Mouse (Mus musculus) hindbrain, embryonic 14.5 days (tissue): Measurements from ENCODE around the gene Clip2. TPM values are rescaled to one million over a fixed set of nuclear protein-coding genes. Genes with fewer than 3 reads are reported as not detected.

ENCODE experiments used
- ATAC-seq: fragments of 200-750 bp; cut with Nextera tagmentation; 2 replicates; pipeline ENCODE4 v1.8.0; 2017; ENCODE audit warnings: moderate number of reproducible peaks, mild to moderate bottlenecking, moderate TSS enrichment, moderate library complexity; ENCODE audit not compliant: low FRiP score
- DNase-seq: peaks from one replicate; pipeline ENCODE4 v3.0.0-alpha.2; 2015; ENCODE audit warnings: low spot score
- H3K27ac ChIP-seq: fragments of 300-500 bp; sonication (generic); 2 replicates; pipeline ENCODE4 v1.5.1; 2014; ENCODE audit warnings: mild to moderate bottlenecking, moderate library complexity
- H3K27me3 ChIP-seq: fragments of 300-500 bp; sonication (generic); 2 replicates; pipeline ENCODE4 v1.6.1; 2014; ENCODE audit warnings: mild to moderate bottlenecking, low read length, mixed read lengths; ENCODE audit not compliant: control insufficient read depth, insufficient read depth
- H3K36me3 ChIP-seq: fragments of 300-500 bp; sonication (generic); replicated peaks from 2 replicates; pipeline ENCODE4 v1.6.1; 2014; ENCODE audit not compliant: control insufficient read depth, insufficient read depth
- H3K4me1 ChIP-seq: fragments of 300-500 bp; sonication (generic); replicated peaks from 2 replicates; pipeline ENCODE4 v1.6.1; 2014; ENCODE audit warnings: antibody characterized with exemption, low read length, mixed read lengths; ENCODE audit not compliant: control insufficient read depth, insufficient read depth
- H3K4me2 ChIP-seq: fragments of 300-500 bp; sonication (generic); replicated peaks from 2 replicates; pipeline ENCODE4 v1.6.1; 2014; ENCODE audit warnings: mild to moderate bottlenecking, moderate library complexity
- H3K4me3 ChIP-seq: fragments of 300-500 bp; sonication (generic); replicated peaks from 2 replicates; pipeline ENCODE4 v1.5.1; 2014; ENCODE audit warnings: mild to moderate bottlenecking, low read length
- H3K9ac ChIP-seq: fragments of 300-500 bp; sonication (generic); 2 replicates; pipeline ENCODE4 v1.6.1; 2014
- H3K9me3 ChIP-seq: fragments of 300-500 bp; sonication (generic); 2 replicates; pipeline ENCODE4 v1.6.1; 2016; ENCODE audit warnings: low read length; ENCODE audit not compliant: control insufficient read depth
- WGBS: fragments of 180-500 bp; shearing (Covaris S2); extraction: QIAGEN DNeasy Blood & Tissue Kit; methylation state at CpG from one replicate; pipeline ENCODE4 v1.1.7; 2014; 5-methylcytosine and 5-hydroxymethylcytosine counted together
- polyA plus RNA-seq: library from polyadenylated mRNA; unstranded; fragments of >200 nt; fragmentation: Nextera tagmentation; extraction: Ambion mirVana; gene quantifications from 2 replicates; pipeline ENCODE4 v1.2.1, GENCODE M21; 2014

Gene Clip2
- polyA plus RNA-seq, 1 experiment from 2014 or later = 16.8 TPM

DNA sequence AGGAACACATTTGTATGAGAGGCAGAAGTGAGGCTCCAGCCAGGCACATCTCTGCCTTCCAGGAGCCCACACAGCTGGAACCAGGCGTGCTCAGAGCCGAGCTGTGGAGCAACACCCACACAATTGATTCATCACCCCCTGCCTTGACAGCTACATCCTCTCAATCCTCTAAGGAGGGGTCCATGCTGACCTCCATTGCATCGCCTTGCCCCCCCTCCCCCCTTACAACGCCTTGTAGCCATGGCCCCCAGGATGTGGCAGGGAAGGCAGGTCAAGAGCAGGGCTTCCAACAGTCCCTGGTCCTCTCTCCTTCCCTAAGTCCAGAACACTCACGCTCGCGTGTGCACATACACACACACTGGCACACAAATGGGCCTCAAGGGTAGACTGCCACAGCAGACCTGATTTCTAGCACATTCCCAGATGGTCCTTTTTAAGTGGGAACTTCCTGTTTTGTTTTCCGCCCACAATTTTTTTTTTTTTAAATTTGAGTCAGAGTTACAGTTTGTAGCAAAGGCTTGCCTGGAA, 16.8 kb upstream of the Clip2 start:
- Histone ChIP-seq H3K36me3 (no peaks in the 10 kb centered on the region), H3K4me1 (peaks cover 8% of the 10 kb centered on the region), H3K9ac (no peak overlapping the region), H3K4me2 (no peak overlapping the region), H3K9me3 (no peaks in the 10 kb centered on the region), H3K4me3 (no peak overlapping the region), H3K27ac (no peak overlapping the region), H3K27me3 (no peaks in the 10 kb centered on the region)
- 59% methylated on average over 8 of the region's 8 CpGs for WGBS
- DNase-seq = no peak
- no peak for ATAC-seq

DNA sequence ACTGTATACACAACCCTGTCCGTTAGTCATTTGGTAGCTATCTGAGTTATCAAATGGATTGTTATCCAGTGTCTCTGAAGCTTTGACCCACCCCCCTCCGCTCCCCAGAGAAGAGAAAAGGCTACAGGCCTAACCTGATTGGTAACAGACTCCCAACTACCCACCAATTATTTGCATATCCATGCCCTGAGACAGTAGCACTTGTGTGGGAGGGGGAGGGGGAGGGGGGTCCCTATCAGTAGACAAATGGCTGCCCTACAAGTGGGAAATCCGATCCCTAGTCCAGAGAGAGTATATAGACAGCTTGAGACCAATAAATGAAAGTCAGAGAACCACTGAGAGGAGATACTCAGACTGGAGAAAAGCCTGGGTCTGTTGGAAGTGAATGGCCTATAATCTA, 15.8 kb upstream of the Clip2 start:
- WGBS = 63% methylated on average over 3 of the region's 3 CpGs
- Histone ChIP-seq H3K36me3 (no peaks in the 10 kb centered on the region), H3K27me3 (no peaks in the 10 kb centered on the region), H3K27ac (no peak overlapping the region), H3K9me3 (no peaks in the 10 kb centered on the region), H3K4me1 (peaks cover 8% of the 10 kb centered on the region), H3K9ac (no peak overlapping the region), H3K4me3 (no peak overlapping the region), H3K4me2 (no peak overlapping the region)
- ATAC-seq = no peak
- no peak for DNase-seq

DNA sequence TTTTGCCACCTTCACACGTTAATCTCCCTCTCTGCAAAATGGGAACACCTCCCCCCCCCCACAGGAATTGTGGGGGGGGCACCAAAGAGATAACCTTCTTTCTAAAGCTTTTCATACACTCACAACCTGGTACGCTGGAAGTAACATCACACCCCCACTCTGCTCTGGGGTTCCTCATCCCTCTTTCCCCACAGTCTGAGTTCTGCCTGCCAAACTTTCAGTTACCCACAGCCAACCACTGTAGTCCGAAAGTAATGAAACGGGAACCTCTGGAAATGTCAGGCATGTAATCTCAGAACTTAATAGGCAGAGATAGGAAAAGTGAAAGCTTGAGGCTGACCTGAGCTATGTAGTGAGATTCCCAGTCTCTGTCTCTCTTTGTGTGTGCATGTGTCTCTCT, 15.2 kb upstream of the Clip2 start:
- H3K9me3 ChIP-seq = no peaks in the 10 kb centered on the region
- H3K27ac ChIP-seq = no peak overlapping the region
- no peak overlapping the region for H3K4me3 ChIP-seq
- no peaks in the 10 kb centered on the region for H3K36me3 ChIP-seq
- H3K9ac ChIP-seq = no peak overlapping the region
- H3K4me1 ChIP-seq = peaks cover 4% of the 10 kb centered on the region
- DNase-seq = no peak
- WGBS = 91% methylated on average over 4 of the region's 4 CpGs
- H3K27me3 ChIP-seq = no peaks in the 10 kb centered on the region
- no peak overlapping the region for H3K4me2 ChIP-seq
- ATAC-seq = no peak

DNA sequence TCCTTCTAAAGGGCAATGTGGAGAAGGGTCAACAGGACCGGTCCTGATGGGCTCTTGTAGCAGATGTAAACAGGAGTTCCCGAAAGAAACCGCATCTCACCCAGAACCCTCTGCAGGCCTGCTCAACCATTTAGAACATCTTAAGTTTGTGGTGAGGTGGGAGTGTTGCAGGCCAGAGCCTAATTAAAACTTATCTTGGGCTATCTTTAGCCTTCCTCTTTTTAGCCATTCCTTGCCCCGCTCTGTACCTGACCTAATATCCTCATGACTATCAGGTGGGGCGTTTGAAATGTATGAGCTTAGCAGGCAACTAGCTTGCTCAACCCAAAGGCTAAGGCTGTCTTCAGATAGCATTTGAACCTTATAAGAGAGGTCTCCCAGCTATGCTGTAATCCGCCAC, 13.5 kb upstream of the Clip2 start:
- H3K4me3 ChIP-seq = no peak overlapping the region
- H3K4me1 ChIP-seq = no peaks in the 10 kb centered on the region
- no peak for ATAC-seq
- H3K4me2 ChIP-seq = no peak overlapping the region
- no peak overlapping the region for H3K27ac ChIP-seq
- 92% methylated on average over 6 of the region's 6 CpGs for WGBS
- H3K27me3 ChIP-seq = no peaks in the 10 kb centered on the region
- H3K9me3 ChIP-seq = no peaks in the 10 kb centered on the region
- no peaks in the 10 kb centered on the region for H3K36me3 ChIP-seq
- DNase-seq = no peak
- H3K9ac ChIP-seq = no peak overlapping the region

DNA sequence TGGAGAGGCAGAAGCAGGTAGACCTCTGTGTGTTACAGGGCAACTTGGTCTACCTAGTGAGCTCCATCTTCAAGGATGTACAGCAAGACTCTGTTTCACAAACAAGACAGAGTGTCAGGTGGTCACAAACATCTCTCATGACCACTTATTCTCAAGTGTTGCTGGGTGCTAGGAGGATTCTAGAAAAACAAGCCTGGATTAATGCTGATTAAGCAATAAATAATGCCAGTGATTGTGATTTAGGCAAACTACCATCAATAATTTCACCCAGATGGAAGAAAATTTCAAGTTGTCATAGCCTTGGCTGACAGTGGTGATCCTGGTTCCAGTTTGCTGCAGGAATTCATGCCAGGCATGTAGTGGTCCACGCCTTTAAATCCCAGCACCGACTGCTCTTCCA, 12.0 kb upstream of the Clip2 start:
- Histone ChIP-seq H3K4me2 (no peak overlapping the region), H3K9me3 (no peaks in the 10 kb centered on the region), H3K9ac (no peak overlapping the region), H3K36me3 (no peaks in the 10 kb centered on the region), H3K27me3 (no peaks in the 10 kb centered on the region), H3K27ac (no peak overlapping the region), H3K4me3 (no peak overlapping the region), H3K4me1 (no peaks in the 10 kb centered on the region)
- WGBS = 100% methylated on average over 2 of the region's 2 CpGs
- no peak for ATAC-seq
- DNase-seq = no peak

- Histone ChIP-seq H3K9me3 (no peaks in the 10 kb centered on the region), H3K36me3 (no peaks in the 10 kb centered on the region), H3K27ac (no peak overlapping the region), H3K4me3 (no peak overlapping the region), H3K4me1 (peaks cover 4% of the 10 kb centered on the region), H3K9ac (no peak overlapping the region), H3K27me3 (no peaks in the 10 kb centered on the region), H3K4me2 (no peak overlapping the region)
- no peak for ATAC-seq
- WGBS = 83% methylated on average over 16 of the region's 16 CpGs
- no peak for DNase-seq
Measured at GRCm38 (mm10) chr5:134560450-134561171, 8.4 kb upstream of the Clip2 start.

- ATAC-seq (no peak), DNase-seq (no peak)
- 92% methylated on average over 7 of the region's 7 CpGs for WGBS
Measured at GRCm38 (mm10) chr5:134560071-134560449, 7.8 kb upstream of the Clip2 start, which contains the start of gene Syna. Syna (minus strand) TSS chr5:134560171.

GRCm38 (mm10) chr5:134555463-134556164, 3.4 kb upstream of the Clip2 start:
- peak overlapping the region; percentile 37 for H3K4me2 ChIP-seq
- no peak overlapping the region; the same call in 1 of the 2 replicates for H3K4me3 ChIP-seq
- 13% methylated on average over 20 of the region's 20 CpGs for WGBS
- H3K4me1 ChIP-seq = peaks cover 16% of the 10 kb centered on the region
- no peaks in the 10 kb centered on the region for H3K36me3 ChIP-seq
- H3K27ac ChIP-seq = no peak overlapping the region
- H3K9me3 ChIP-seq = no peaks in the 10 kb centered on the region
- H3K9ac ChIP-seq = peak overlapping the region; percentile 20; the same call in 1 of the 2 replicates
- ATAC-seq = no peak
- DNase-seq = peak; percentile 66
- no peaks in the 10 kb centered on the region for H3K27me3 ChIP-seq

More at GRCm38 (mm10) chr5:134560071-134560449, 7.8 kb upstream of the Clip2 start, which contains the start of gene Syna:
- H3K4me2 ChIP-seq = no peak within 1 kb of the TSS
- no peak within 1 kb of the TSS for H3K27ac ChIP-seq
- H3K9ac ChIP-seq = no peak within 1 kb of the TSS
- H3K4me3 ChIP-seq = no peak within 1 kb of the TSS
- peaks cover 9% of the 10 kb centered on the region for H3K4me1 ChIP-seq
- no peaks in the 10 kb centered on the region for H3K36me3 ChIP-seq
- no peaks in the 10 kb centered on the region for H3K9me3 ChIP-seq
- no peaks in the 10 kb centered on the region for H3K27me3 ChIP-seq

DNA sequence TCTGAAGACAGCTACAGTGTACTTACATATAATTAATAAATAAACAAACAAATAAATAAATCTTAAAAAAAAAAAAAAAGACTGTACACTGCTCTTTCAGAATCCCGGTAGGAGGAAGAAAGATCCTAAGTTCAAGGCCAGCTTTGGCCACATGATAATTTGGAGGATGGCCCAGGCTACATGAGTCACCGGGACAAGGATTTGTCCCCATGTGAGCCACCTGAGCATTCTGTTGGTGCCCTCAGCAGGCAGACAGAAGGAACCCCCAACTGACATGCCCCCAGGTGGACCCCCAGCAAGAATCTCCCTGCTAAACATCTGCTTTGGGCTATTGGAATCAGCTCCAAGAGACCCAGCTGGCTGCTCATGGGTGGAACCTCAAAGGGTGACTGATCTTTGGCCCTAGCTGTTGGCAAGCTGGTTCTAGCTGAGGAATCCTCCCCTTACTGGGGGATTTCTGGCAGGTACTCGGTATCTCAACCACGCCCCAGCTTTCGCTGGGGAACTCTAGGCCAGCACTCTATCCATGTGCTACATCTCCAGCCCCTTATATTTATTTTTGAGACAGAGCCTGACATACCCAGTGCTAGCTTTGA, 1.8 kb upstream of the Clip2 start:
- Histone ChIP-seq H3K4me2 (no peak overlapping the region), H3K36me3 (no peaks in the 10 kb centered on the region), H3K9ac (no peak overlapping the region), H3K27ac (no peak overlapping the region), H3K27me3 (no peaks in the 10 kb centered on the region), H3K4me3 (no peak overlapping the region), H3K9me3 (no peaks in the 10 kb centered on the region), H3K4me1 (peaks cover 32% of the 10 kb centered on the region)
- DNase-seq (no peak), ATAC-seq (no peak)
- 93% methylated on average over 5 of the region's 5 CpGs for WGBS
